Mouse (Mus musculus) myocyte (in vitro differentiated cells): ENCODE results near the gene Rfx4.

Experiments used
- MAX ChIP-seq: IDR thresholded peaks from one replicate; pipeline ENCODE4 v1.6.1; 2011; ENCODE audit warnings: low read depth, mild to moderate bottlenecking, control low read depth
- MYOD1 ChIP-seq, 3 experiments: IDR thresholded peaks; one replicate each; pipeline ENCODE4 v1.6.1; 2011; ENCODE audit warnings: control low read depth in 2 of 3, low read depth in 2 of 3, mild to moderate bottlenecking in 2 of 3, moderate library complexity in 1 of 3; ENCODE audit not compliant: insufficient read length in 2 of 3, control insufficient read depth in 1 of 3
- POLR2A ChIP-seq: IDR thresholded peaks from one replicate; pipeline ENCODE4 v1.6.1; 2011; ENCODE audit warnings: low read depth, mild to moderate bottlenecking, control low read depth, moderate library complexity; ENCODE audit not compliant: insufficient read length

- TF ChIP-seq POLR2A (no peak), MAX (no peak), MYOD1 (IDR thresholded peaks at IDR 0.05; ENCODE audit: control insufficient read depth in 1 of 3, insufficient read length in 2 of 3, low read depth in 2 of 3) (no peak)
Observed at GRCm38 (mm10) chr10:84949684-84950010, 193.8 kb downstream of the Rfx4 start.
